Mouse (Mus musculus) layer of hippocampus, postnatal 10 days (tissue): Measurements from ENCODE around the gene Nin. TPM values are rescaled to one million over a fixed set of nuclear protein-coding genes. Genes with fewer than 3 reads are reported as not detected.
A peak's percentile ranks its signal among the peaks of the same experiment; 100 is the strongest.

Source experiments
- DNase-seq, 2 experiments: peaks; one replicate each; pipeline ENCODE4 v3.0.0; 2021; ENCODE audit warnings: low spot score in 2 of 2
- total RNA-seq, 2 experiments: library from RNA; stranded (reverse); gene quantifications; 2 replicates each; pipeline ENCODE4 v1.2.3; 2021

The Nin gene
- total RNA-seq, 2 experiments from 2014 or later = 59.8 to 85.9 TPM

- DNase-seq = no peak
These were observed 29.3 kb downstream of the Nin start for GRCm38 (mm10) chr12:70084198-70084597.

- no peak for DNase-seq
These were observed 29.8 kb downstream of the Nin start for GRCm38 (mm10) chr12:70083737-70084136.

DNA sequence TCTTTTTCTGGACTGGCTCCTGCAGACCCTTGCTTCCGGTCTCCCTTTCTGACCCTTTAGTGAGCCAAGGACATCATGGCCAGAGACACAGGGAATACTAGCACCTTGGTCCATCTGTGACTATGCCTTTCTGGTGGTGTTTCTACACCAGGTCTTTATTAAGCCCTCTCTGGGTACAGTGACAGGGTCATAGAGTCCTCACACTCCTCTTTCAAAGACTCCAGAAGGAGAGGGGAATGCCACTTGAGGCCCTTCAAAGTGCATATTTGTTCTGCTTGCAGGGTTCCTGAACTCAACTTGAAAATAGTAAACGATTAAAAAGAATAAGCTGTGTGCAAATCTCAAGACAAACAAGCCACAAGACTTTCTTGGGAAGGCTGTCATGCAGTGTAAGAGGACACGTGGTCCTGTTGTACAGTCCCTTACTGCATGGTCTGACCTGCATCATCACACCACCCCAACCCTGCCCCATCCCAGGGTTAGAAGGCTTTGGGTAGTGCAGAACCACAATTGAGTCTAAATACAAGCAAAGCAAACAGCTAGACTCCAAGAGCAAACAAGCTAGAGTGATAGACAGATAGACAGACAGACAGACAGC, 30.5 kb downstream of the Nin start:
- no peak for DNase-seq

DNA sequence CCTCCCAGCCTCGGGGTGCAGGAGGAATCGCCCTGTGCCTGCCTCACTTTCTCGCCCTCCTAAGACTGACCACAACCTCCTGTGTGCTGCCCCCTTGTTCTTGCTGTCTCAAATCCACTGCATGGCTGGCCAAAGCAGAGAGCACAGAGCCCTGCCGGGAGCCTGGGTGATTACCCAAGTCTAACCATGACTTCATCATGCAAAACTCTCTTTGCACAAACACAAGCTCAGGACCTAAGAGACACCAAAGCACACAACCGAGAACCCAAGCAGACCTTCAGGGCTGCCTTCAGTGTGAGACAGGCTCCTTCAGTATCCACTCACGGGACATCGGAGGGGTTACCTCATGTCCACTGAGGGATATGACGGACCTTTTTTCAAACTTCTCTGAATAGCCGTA, 31.0 kb downstream of the Nin start:
- DNase-seq = no peak

- no peak for DNase-seq
These were observed 35.0 kb downstream of the Nin start for GRCm38 (mm10) chr12:70078471-70079025.

DNA sequence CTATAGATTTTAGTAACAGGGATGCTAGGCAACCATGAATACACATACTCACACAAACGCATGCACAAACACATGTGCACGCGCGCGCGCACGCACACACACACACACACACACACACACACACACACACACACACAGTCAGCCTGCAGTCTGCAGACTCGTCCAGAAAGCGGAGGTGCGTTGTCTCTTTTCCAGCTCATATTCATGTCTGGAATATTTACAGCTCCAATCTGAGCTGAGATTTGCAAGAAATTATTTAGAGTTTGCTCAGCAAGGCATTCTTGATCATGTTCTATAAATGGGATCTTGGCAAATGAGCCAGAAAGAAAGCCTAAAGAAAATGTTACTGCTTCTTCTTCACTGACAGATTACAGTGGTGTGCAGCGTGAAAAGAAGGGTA, 37.0 kb downstream of the Nin start:
- DNase-seq = no peak

DNA sequence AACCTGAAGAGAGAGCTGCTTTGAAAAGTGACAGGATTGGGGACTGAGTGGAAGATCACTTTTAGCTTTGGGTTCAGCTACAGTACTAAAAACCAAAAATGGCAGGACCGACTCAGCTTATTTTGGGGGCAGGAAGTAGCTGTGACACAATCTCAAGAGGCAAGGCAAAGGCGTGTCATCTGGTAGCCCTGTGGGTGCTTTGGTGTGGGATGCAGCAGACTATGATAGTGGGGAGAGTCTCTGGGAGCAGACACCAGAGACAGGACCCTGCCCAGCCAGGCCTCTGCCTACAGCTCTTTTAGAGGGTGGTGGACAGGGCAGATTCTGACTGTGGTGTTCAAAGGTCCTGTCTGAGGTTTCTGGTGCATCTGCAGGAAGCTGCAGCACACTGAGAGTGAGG, 38.5 kb downstream of the Nin start:
- DNase-seq = no peak

GRCm38 (mm10) chr12:70070888-70071287, 42.6 kb downstream of the Nin start:
- DNase-seq = no peak

DNA sequence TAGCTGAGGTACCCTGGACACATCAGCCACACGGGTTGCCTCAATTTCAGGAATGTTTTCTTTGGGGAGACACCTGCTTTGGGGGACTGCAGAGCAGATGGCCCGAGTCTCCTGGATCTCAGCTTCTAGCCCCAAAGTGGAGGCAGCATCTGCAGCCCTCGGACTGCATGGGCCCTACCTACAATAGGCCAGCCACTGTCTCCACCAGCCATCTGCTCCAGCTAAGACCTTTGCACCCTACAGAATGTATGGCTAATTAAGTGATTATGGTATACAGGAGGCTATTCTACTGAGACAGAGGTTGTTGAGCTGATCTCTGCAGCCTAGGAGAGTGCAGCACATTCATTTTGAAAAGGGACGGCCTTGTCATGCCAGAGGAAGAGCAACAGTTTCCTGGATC, 43.2 kb downstream of the Nin start:
- DNase-seq = no peak

GRCm38 (mm10) chr12:70068647-70069257, 44.8 kb downstream of the Nin start:
- DNase-seq = no peak

GRCm38 (mm10) chr12:70067849-70068248, 45.7 kb downstream of the Nin start:
- DNase-seq = no peak

DNA sequence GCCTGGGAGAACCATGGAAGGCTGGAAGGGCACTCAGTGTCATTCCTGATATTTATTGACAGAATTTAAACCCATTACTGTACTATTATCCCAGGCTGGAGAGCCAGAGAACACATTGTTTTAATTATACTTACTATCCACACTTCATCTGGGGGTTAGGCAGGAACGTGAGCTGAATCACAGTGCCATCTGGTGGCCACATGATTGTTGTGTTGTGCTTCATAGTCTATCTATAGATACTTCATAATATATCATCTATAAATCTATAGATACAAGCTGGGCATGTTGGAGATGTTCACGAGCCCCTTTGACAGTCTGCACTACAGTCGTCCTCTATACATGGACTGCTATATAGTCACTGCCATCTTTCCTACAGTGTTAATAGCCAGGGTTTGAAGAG, 51.4 kb downstream of the Nin start:
- DNase-seq = peak in 1 of 2 experiments; percentile 64

GRCm38 (mm10) chr12:70058956-70059851, 54.3 kb downstream of the Nin start:
- no peak for DNase-seq

DNA sequence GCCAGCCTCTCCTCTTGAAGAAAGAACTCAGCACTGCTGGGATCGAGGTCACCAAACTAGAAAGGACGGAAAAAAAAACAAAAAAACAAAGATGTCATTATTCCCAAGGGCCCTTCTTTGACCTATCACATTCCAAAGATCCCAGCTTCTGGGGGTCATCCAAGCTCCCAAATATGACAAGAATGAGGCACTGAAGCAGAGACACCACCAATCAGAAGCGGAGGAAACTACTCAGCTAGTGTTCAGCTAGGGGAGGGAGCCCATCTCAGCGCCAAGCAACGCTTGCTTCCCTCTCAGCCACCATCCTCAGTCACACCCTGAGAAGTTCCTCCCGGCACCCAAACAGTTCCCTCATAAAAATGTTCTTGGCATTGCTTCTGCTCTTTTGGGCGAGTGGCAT, 62.8 kb downstream of the Nin start:
- no peak for DNase-seq

- DNase-seq = no peak
These were observed 64.8 kb downstream of the Nin start for GRCm38 (mm10) chr12:70048741-70049140.

GRCm38 (mm10) chr12:70047281-70047680, 66.2 kb downstream of the Nin start:
- no peak for DNase-seq

DNA sequence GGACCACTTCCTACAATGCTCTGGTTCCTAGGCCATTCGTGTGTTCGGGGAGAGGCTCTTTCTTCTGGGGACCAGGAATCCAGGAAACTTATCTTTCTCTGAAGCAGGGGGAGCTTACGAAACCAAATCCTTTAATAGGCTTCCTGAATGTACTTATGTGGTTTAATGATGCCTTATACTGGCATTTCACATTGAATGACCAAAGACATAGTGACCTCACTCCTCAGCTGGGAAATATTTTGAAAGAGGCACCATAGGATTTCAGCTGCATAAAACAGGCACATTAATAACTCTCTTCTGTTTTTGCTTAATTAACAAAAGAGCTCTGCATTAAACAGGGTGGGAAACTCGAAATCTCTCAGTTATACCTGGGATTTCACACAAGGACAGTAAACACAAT, 69.2 kb downstream of the Nin start:
- no peak for DNase-seq

GRCm38 (mm10) chr12:70043421-70043820, 70.1 kb downstream of the Nin start:
- peak; percentile 30 to 38 for DNase-seq

DNA sequence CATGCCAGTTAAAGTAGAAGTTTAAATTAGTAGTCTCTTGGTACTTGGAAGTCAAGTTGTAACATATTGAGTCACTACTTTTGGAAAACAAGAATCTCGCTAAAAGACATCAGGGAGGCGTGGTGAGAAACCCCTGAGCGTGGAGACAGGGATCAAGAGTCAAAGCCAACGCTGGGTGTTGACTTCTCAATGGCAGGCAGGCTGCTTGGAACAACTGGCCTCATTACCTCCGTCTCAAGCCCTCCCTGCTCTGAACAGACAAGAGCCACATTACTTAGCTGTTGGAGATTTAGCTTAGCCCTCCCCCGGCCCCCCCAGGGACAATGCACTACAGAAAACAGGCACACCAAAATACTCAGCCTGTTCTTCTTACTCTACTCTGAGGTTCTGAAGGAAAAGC, 72.5 kb downstream of the Nin start:
- DNase-seq = no peak

- DNase-seq = peak in 1 of 2 experiments; percentile 30
These were observed 76.7 kb downstream of the Nin start for GRCm38 (mm10) chr12:70036722-70037305.

DNA sequence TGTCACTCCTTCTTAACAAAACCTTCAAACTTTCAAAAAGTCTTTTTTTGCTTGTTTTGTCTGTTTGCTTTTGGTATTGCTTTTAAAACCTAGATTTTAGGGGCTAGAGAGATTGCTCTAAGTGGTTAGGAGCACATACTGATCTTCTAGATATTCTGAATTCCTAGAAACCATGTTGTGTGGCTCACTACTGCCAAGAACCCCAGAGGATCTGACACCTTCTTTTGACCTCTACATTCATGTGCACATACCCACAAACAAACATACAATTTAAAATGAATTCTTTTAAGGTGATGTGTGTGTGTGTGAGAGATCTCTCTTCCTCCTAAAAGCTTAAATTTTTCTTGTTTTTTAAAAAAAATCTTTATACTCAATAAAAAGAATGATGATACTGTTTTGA, 87.3 kb downstream of the Nin start:
- no peak for DNase-seq

DNA sequence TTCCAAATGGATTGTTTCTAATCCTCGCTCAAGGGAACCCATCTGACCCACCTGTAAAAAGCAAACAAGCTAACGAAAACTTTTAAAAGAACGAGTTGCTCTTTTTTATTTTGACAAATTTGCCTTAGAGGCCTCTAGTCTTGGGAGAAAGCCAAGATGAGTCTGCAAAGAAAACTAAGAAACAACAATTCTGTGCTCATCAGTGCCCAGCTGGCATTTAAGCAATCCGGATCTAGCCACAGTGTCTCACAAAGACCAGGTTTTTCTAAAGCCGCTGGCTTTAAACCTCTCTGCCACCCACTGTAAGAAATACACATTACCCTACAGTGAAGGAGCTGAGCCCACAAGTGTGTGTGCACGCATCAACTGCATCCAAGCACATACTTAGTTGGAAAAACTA, 88.1 kb downstream of the Nin start:
- no peak for DNase-seq
